Mouse (Mus musculus) hindbrain, embryonic 16.5 days (tissue): Measurements from ENCODE around the gene Cacna1a. TPM values are rescaled to one million over a fixed set of nuclear protein-coding genes. Genes with fewer than 3 reads are reported as not detected.
"Not testable (repeated sequence)": the region's sequence is repeated elsewhere in the genome, so short reads cannot be mapped to it uniquely, and the experiment has no call there.

Source experiments
- ATAC-seq: fragments of 200-750 bp; cut with Nextera tagmentation; 2 replicates; pipeline ENCODE4 v1.8.0; 2017; ENCODE audit warnings: moderate TSS enrichment, moderate library complexity
- H3K27ac ChIP-seq: fragments of 300-500 bp; sonication (generic); 2 replicates; pipeline ENCODE4 v1.5.1; 2014; ENCODE audit warnings: low read depth, mild to moderate bottlenecking, control low read depth, low read length, moderate library complexity
- H3K27me3 ChIP-seq: fragments of 300-500 bp; sonication (generic); replicated peaks from 2 replicates; pipeline ENCODE4 v1.6.1; 2014; ENCODE audit warnings: low read length; ENCODE audit not compliant: control insufficient read depth, insufficient read depth
- H3K36me3 ChIP-seq: fragments of 300-500 bp; sonication (generic); 2 replicates; pipeline ENCODE4 v1.6.1; 2014; ENCODE audit warnings: mild to moderate bottlenecking, low read length, moderate library complexity, mixed read lengths; ENCODE audit not compliant: control insufficient read depth, insufficient read depth
- H3K4me1 ChIP-seq: fragments of 300-500 bp; sonication (generic); 2 replicates; pipeline ENCODE4 v1.6.1; 2014; ENCODE audit warnings: low read depth, low read length; ENCODE audit not compliant: control insufficient read depth, insufficient read depth
- H3K4me2 ChIP-seq: fragments of 300-500 bp; sonication (generic); 2 replicates; pipeline ENCODE4 v1.6.1; 2014; ENCODE audit warnings: mild to moderate bottlenecking, low read length, control low read depth, moderate library complexity
- H3K4me3 ChIP-seq: fragments of 300-500 bp; sonication (generic); 2 replicates; pipeline ENCODE4 v1.5.1; 2014; ENCODE audit warnings: mild to moderate bottlenecking, low read length, control low read depth, moderate library complexity
- H3K9ac ChIP-seq: fragments of 300-500 bp; sonication (generic); 2 replicates; pipeline ENCODE4 v1.6.1; 2014; ENCODE audit warnings: low read depth, mild to moderate bottlenecking, control low read depth, low read length, moderate library complexity
- H3K9me3 ChIP-seq: fragments of 300-500 bp; sonication (generic); 2 replicates; pipeline ENCODE4 v1.6.1; 2014; ENCODE audit warnings: mild to moderate bottlenecking, low read length, moderate library complexity; ENCODE audit not compliant: control insufficient read depth
- WGBS: fragments of 180-500 bp; shearing (Covaris S2); extraction: QIAGEN DNeasy Blood & Tissue Kit; methylation state at CpG from one replicate; pipeline ENCODE4 v1.1.7; 2014; 5-methylcytosine and 5-hydroxymethylcytosine counted together
- polyA plus RNA-seq: library from polyadenylated mRNA; unstranded; fragments of >200 nt; fragmentation: Nextera tagmentation; extraction: Ambion mirVana; gene quantifications from 2 replicates; pipeline ENCODE4 v1.2.1, GENCODE M21; 2015

The Cacna1a gene
- polyA plus RNA-seq, 1 experiment from 2014 or later: 17.1 TPM

DNA sequence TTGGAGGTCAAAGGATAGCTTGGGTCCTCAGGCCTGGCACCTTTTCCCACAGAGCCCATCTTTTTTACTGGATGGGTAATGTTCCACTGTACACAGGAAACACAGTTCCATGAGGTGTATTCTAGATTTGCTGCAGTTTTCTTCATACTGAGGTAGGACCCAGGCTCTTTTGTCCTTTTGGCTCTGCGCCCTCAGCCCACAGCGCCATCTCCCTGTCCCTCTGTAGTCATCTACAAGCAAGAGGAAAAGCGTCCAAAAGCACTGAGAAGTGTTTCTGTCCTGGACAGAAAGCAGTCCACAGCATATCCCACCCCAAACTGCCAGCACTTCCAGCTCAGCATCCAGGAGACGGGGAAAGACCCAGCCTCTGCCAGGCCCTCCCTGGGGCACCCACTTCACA lies 114.4 kb downstream of the Cacna1a start:
- 80% methylated on average over 4 of the region's 4 CpGs for WGBS
- no peak overlapping the region for H3K4me3 ChIP-seq

DNA sequence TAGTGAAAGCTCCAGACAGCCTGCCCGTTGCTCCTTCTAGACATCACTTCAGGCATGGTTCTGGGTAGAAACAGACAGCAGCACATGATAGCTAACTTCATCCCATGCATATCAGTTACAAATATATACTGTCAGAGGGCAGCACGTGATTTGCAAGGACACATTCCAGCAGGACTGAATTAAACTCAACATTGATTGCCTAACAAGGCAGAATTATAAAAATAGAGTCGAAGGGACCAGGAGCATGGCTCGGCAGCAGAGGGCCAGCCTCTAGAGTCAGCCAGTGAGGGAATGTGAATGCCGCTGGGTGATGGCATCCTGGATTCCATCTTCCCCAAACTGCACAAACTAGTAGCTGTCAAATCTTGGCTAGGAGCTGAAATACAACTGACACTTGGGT lies 119.0 kb downstream of the Cacna1a start:
- Histone ChIP-seq H3K36me3 (no peaks in the 10 kb centered on the region), H3K4me2 (no peak overlapping the region), H3K4me1 (no peaks in the 10 kb centered on the region; the same call in 1 of the 2 replicates), H3K4me3 (no peak overlapping the region), H3K27ac (no peak overlapping the region), H3K9ac (no peak overlapping the region; the same call in 1 of the 2 replicates), H3K27me3 (no peaks in the 10 kb centered on the region), H3K9me3 (no peaks in the 10 kb centered on the region)
- WGBS: 88% methylated on average over 5 of the region's 5 CpGs
- no peak for ATAC-seq

More for the DNA sequence above, 114.4 kb downstream of the Cacna1a start:
- H3K9ac ChIP-seq: no peak overlapping the region
- no peaks in the 10 kb centered on the region for H3K4me1 ChIP-seq
- H3K27me3 ChIP-seq: no peaks in the 10 kb centered on the region
- no peaks in the 10 kb centered on the region for H3K9me3 ChIP-seq
- no peak overlapping the region for H3K4me2 ChIP-seq
- ATAC-seq: no peak
- no peaks in the 10 kb centered on the region for H3K36me3 ChIP-seq
- no peak overlapping the region for H3K27ac ChIP-seq

DNA sequence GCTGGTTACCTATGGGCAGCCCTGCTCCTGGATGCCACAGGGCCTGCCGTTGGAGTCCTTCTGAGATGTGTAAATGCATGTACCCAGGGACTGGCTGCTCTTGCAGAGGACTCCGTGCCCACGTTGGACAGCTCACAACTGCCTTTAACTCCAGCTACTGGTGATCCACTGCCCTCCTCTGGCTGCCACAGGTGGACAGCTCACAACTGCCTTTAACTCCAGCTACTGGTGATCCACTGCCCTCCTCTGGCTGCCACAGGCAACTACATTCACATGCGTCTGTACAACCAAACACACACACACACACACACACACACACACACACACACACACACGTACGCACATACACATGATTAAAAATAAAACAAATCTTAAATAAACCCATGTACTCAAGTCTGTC lies 121.5 kb downstream of the Cacna1a start:
- H3K36me3 ChIP-seq, ATAC-seq, H3K27me3 ChIP-seq, H3K27ac ChIP-seq, H3K4me1 ChIP-seq, H3K4me2 ChIP-seq, H3K4me3 ChIP-seq, H3K9ac ChIP-seq, H3K9me3 ChIP-seq: not testable (repeated sequence)
- WGBS: 82% methylated on average over 6 of the region's 6 CpGs

DNA sequence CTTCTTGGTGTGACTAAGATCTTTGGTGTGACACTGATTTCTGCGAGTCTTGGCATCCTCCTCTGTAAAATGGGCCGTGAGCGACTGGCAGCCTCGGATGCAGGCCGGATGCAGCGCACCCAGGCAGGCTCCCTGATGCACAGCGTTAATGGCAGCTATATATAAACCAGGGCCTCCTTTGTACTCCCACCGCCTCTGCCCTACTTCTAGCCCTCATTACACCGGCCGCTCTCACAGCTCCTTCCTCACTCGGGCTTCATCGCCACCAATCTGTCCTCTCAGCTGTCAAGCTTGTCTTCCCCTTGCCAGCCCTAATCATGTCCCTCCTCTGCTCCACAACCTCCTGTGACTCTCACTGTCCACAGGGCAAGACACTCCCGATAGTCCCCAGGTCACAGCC lies 123.4 kb downstream of the Cacna1a start:
- ATAC-seq: no peak
- no peaks in the 10 kb centered on the region for H3K27me3 ChIP-seq
- H3K9ac ChIP-seq: no peak overlapping the region
- no peak overlapping the region for H3K27ac ChIP-seq
- H3K36me3 ChIP-seq: no peaks in the 10 kb centered on the region
- H3K4me1 ChIP-seq: no peaks in the 10 kb centered on the region; the same call in 1 of the 2 replicates
- H3K9me3 ChIP-seq: no peaks in the 10 kb centered on the region
- 75% methylated on average over 13 of the region's 13 CpGs for WGBS
- no peak overlapping the region for H3K4me2 ChIP-seq
- H3K4me3 ChIP-seq: no peak overlapping the region

DNA sequence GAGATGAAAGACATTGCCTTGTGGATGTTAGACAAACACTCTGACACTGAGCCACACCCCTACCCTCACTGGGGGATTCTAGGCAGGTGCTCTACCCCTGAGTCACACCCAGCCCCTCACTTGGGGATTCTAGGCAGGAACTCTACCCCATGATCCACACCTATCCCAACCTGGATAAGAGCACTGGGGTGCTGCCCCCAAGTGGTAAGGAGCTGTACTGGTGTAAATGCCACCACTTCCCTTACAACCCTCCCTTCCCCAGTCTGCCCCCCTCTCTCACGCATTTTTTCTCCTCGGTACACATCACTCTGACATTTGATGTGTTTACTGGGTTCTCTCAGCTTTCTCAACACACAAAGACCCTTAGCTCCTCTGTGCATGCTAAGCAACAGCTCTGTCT lies 125.5 kb downstream of the Cacna1a start:
- Histone ChIP-seq H3K4me2 (no peak overlapping the region), H3K4me3 (no peak overlapping the region), H3K27ac (no peak overlapping the region), H3K27me3 (no peaks in the 10 kb centered on the region), H3K4me1 (no peaks in the 10 kb centered on the region; the same call in 1 of the 2 replicates), H3K36me3 (no peaks in the 10 kb centered on the region), H3K9me3 (no peaks in the 10 kb centered on the region), H3K9ac (no peak overlapping the region)
- WGBS: 24% methylated on average over 2 of the region's 2 CpGs
- peak; percentile 24; the same call in 1 of the 2 replicates for ATAC-seq

DNA sequence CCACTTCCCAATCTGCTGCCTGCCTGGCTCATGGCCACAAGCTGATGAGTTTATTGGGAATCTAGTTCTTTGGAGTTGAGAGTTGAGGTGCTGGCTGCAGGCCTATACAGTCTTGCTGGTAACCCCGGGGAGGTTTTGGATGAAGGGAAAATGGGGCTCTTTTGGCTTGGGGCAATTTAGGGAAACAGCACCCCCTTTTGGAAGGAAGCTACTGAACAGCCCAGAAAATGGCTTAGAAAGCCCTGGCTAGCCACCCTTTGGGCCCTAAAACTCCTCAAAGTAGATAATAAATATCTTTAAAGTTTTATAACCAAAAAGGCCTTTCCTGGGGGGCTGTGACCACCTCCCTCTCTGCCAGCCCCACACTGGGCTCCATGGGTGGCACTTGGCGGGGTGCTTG lies 129.9 kb downstream of the Cacna1a start:
- no peak overlapping the region for H3K4me3 ChIP-seq
- WGBS: 72% methylated on average over 2 of the region's 2 CpGs
- peaks cover 9% of the 10 kb centered on the region for H3K36me3 ChIP-seq
- H3K4me1 ChIP-seq: no peaks in the 10 kb centered on the region
- H3K27ac ChIP-seq: no peak overlapping the region
- H3K4me2 ChIP-seq: no peak overlapping the region
- no peak for ATAC-seq
- H3K9ac ChIP-seq: no peak overlapping the region
- H3K27me3 ChIP-seq: no peaks in the 10 kb centered on the region
- H3K9me3 ChIP-seq: no peaks in the 10 kb centered on the region

DNA sequence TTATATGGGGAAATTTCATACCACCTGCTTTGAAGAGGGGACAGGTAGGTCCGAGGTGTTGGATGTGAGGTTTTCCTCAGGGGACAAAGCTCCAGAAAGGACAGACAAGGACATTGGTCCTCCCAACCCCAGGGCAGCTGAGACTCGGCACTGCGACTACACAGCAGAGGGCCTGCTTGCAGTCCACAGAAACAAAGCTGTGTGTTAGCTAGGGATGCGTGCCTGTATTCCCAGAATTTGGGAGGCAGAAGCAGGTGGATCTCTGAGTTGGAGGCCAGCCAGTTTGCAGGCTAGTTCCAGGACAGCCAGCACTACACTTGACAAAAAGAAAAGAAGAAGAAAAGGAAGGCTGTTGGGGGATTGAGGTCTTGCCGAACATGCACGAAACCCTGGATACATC lies 130.5 kb downstream of the Cacna1a start:
- no peak overlapping the region for H3K9ac ChIP-seq
- no peak for ATAC-seq
- H3K4me2 ChIP-seq: no peak overlapping the region
- no peaks in the 10 kb centered on the region for H3K9me3 ChIP-seq
- H3K27ac ChIP-seq: no peak overlapping the region
- H3K27me3 ChIP-seq: no peaks in the 10 kb centered on the region
- no peaks in the 10 kb centered on the region for H3K4me1 ChIP-seq
- peaks cover 13% of the 10 kb centered on the region for H3K36me3 ChIP-seq
- no peak overlapping the region for H3K4me3 ChIP-seq
- 95% methylated on average over 6 of the region's 6 CpGs for WGBS

DNA sequence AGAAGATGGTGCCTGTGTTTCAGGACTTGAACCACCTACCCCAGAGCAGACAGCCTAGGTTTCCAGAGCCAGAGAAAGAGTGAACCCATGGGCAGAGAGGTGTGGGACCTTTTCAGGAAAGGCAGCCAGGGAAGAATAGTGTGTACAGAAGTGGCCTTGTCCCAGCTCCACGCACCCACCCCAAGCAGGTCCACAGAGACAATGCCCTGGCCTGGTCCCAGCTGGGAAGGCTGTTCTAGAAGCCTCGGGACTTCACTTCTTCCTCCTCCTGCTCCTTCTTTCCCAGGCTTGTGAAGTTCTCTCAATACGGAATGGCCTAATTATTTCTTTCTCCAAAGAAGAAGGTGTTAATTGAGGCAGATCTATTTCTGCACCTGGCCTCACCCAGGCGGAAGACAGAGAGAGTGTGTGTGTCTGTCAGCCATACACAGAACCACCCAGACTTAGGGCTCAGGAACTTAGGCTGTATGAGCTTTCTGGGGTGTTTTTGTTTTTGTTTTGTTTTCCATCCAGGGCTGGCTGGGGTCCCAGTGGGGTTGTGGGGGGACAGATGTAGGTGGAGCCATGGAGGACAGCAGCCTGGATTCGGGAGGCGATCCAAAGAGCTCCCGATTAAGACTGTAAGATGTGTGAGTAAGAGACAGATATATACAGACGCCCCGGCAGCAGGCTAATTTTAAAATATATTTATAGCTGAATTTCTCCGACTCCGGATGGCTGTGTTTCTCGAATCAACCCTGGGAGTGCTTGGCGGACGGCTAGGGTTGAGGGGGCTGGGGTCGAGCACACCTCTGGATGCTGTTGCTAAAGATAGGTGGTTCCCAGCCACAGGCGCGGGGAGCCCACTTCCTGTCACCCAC lies 131.8 kb downstream of the Cacna1a start:
- WGBS: 71% methylated on average over 17 of the region's 17 CpGs
- peaks cover 17% of the 10 kb centered on the region for H3K36me3 ChIP-seq
- no peaks in the 10 kb centered on the region for H3K27me3 ChIP-seq
- no peak overlapping the region for H3K4me2 ChIP-seq
- H3K9ac ChIP-seq: no peak overlapping the region
- no peaks in the 10 kb centered on the region for H3K4me1 ChIP-seq
- H3K27ac ChIP-seq: peak overlapping the region; percentile 46
- H3K4me3 ChIP-seq: no peak overlapping the region
- H3K9me3 ChIP-seq: no peaks in the 10 kb centered on the region; the same call in 1 of the 2 replicates
- ATAC-seq: no peak

DNA sequence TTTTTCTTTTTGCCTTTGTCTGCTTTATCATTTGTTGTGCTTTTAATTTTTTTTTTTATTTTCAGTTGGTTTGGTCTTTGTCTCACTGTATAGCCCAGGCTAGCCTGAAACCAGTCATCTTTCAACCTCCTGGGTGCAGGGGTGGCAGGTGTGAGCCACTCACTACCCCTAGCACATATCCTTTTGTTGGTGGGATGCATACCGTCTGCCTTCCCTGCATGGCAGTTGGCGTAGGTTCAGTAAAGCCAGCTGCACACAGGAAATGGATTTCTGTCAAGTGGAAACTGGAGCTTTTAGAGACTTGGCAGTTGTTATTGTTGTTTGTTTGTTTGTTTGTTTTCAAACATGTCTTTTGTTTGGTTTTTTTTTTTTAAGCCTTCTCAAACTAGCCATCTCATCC lies 132.8 kb downstream of the Cacna1a start:
- peak overlapping the region; percentile 46 for H3K27ac ChIP-seq
- peaks cover 27% of the 10 kb centered on the region for H3K36me3 ChIP-seq
- WGBS: 27% methylated on average over 2 of the region's 2 CpGs

More for the DNA sequence above, 132.8 kb downstream of the Cacna1a start:
- Histone ChIP-seq H3K4me1 (no peaks in the 10 kb centered on the region), H3K9me3 (no peaks in the 10 kb centered on the region; the same call in 1 of the 2 replicates), H3K4me2 (no peak overlapping the region), H3K4me3 (no peak overlapping the region), H3K27me3 (no peaks in the 10 kb centered on the region), H3K9ac (no peak overlapping the region)
- ATAC-seq: no peak
